Comparison of ENCODE assay signal across 18 mouse cellular contexts in the genomic region with DNA sequence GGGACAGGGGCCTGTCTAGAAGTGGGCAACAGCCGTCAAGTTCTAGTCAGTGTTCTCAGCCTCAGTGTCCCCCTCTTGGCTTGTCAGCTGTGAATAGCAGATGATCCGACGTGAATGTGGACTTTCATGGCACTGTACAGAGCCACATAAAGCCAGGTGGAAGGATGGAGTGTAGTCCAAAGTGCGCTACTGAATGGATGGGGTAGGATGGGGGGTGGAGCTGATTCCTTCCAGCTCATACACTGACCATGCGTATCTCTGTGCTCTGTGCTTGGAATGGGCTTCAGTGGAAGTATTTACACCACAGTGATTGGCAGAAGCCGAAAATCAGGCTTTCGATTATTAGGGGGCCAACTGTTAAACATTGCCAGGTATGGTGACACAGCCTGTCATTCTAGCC. TPM values are rescaled to one million over a fixed set of nuclear protein-coding genes. Genes with fewer than 3 reads are reported as not detected.
DNase-seq lines count a peak whose midpoint lies in the region; ATAC-seq and TF ChIP-seq lines count a peak whose summit lies in the region.
"Had no signal": no experiment of that assay in that cellular context is flagged by ENCODE, and none has a peak within 500 bp of the region (broad histone marks: within the 10 kb centered on the region; RNA-seq: fewer than 3 reads in every experiment).

No protein-coding gene starts in this region.

- TF ChIP-seq POLR2A in cerebellum, adult 2 months (IDR thresholded peaks at IDR 0.05; ENCODE audit: borderline replicate concordance, insufficient read depth, low read length), result no peak

- peak; percentile 61; the same call in 1 of the 2 replicates for ATAC-seq in liver, embryonic 12.5 days
- peak; percentile 34 for ATAC-seq in intestine, embryonic 15.5 days
- ATAC-seq in intestine, postnatal 0 days, result peak; percentile 88
- peak; percentile 60 for ATAC-seq in liver, postnatal 0 days
- ATAC-seq: forebrain, embryonic 13.5 days had no signal

- peaks cover 9% of the 10 kb centered on the region; the same call in 1 of the 2 replicates for H3K4me1 ChIP-seq in liver, embryonic 12.5 days
- peaks cover 9% of the 10 kb centered on the region; the same call in 1 of the 2 replicates for H3K4me1 ChIP-seq in intestine, embryonic 15.5 days (replicated peaks)
- peaks cover 10% of the 10 kb centered on the region; the same call in 1 of the 2 replicates for H3K4me1 ChIP-seq in intestine, postnatal 0 days (replicated peaks; ENCODE audit: control insufficient read depth, insufficient read depth, low read length)
- no peaks in the 10 kb centered on the region for H3K4me1 ChIP-seq in liver, postnatal 0 days (ENCODE audit: insufficient read depth)
- H3K4me1 ChIP-seq in cerebellum, adult 2 months (ENCODE audit: control insufficient read depth, insufficient read depth, low read length), result no peaks in the 10 kb centered on the region

- no peak overlapping the region for H3K27ac ChIP-seq in liver, embryonic 12.5 days
- no peak overlapping the region for H3K27ac ChIP-seq in intestine, embryonic 15.5 days
- H3K27ac ChIP-seq in intestine, postnatal 0 days (ENCODE audit: low read depth, low read length), result no peak overlapping the region
- no peak overlapping the region for H3K27ac ChIP-seq in liver, postnatal 0 days (ENCODE audit: low read depth)
- no peak overlapping the region for H3K27ac ChIP-seq in cerebellum, adult 2 months (ENCODE audit: insufficient read depth, low read length)
- H3K27ac ChIP-seq in layer of hippocampus, adult 2 months, result no peak overlapping the region
- H3K27ac ChIP-seq: embryonic facial prominence, embryonic 10.5 days; forebrain, embryonic 13.5 days; heart, embryonic 13.5 days; hindbrain, embryonic 14.5 days had no signal

- no peaks in the 10 kb centered on the region for H3K9me3 ChIP-seq in liver, embryonic 12.5 days (replicated peaks)
- H3K9me3 ChIP-seq in intestine, embryonic 15.5 days, result no peaks in the 10 kb centered on the region
- H3K9me3 ChIP-seq in intestine, postnatal 0 days (ENCODE audit: control insufficient read depth), result no peaks in the 10 kb centered on the region
- no peaks in the 10 kb centered on the region for H3K9me3 ChIP-seq in liver, postnatal 0 days (ENCODE audit: low read length)
- H3K9me3 ChIP-seq: embryonic facial prominence, embryonic 10.5 days; forebrain, embryonic 13.5 days; heart, embryonic 13.5 days had no signal

- H3K4me2 ChIP-seq in liver, embryonic 12.5 days, result no peak overlapping the region
- H3K4me2 ChIP-seq in intestine, embryonic 15.5 days (replicated peaks), result no peak overlapping the region
- no peak overlapping the region for H3K4me2 ChIP-seq in intestine, postnatal 0 days (replicated peaks; ENCODE audit: low read depth)
- H3K4me2 ChIP-seq in liver, postnatal 0 days (ENCODE audit: low read depth, low read length), result no peak overlapping the region
- H3K4me2 ChIP-seq: forebrain, embryonic 13.5 days; heart, embryonic 13.5 days; hindbrain, embryonic 14.5 days had no signal

- no peak for TF ChIP-seq CTCF in intestine, postnatal 0 days (IDR thresholded peaks at IDR 0.05; ENCODE audit: low read depth)
- TF ChIP-seq CTCF in liver, postnatal 0 days (IDR thresholded peaks at IDR 0.05; ENCODE audit: low read depth), result no peak
- no peak for TF ChIP-seq CTCF in cerebellum, adult 2 months (IDR thresholded peaks at IDR 0.05; ENCODE audit: borderline replicate concordance, insufficient read depth, low read depth, low read length)
- TF ChIP-seq CTCF in layer of hippocampus, adult 2 months (conservative IDR thresholded peaks at IDR 0.05), result no peak

- TF ChIP-seq EP300 in liver, postnatal 0 days (IDR thresholded peaks at IDR 0.05; ENCODE audit: low read depth), result no peak

- 68% methylated on average over 7 of the region's 7 CpGs for WGBS in liver, embryonic 12.5 days (ENCODE audit: insufficient replicate concordance)
- WGBS in intestine, embryonic 15.5 days, result 84% methylated on average over 7 of the region's 7 CpGs
- 67% methylated on average over 7 of the region's 7 CpGs for WGBS in intestine, postnatal 0 days
- WGBS in liver, postnatal 0 days (ENCODE audit: insufficient replicate concordance), result 70% methylated on average over 7 of the region's 7 CpGs
- 94% methylated on average over 7 of the region's 7 CpGs for WGBS in cerebellum, adult 2 months

- H3K4me3 ChIP-seq in liver, embryonic 12.5 days, result no peak overlapping the region
- no peak overlapping the region for H3K4me3 ChIP-seq in intestine, embryonic 15.5 days (replicated peaks)
- H3K4me3 ChIP-seq in intestine, postnatal 0 days (ENCODE audit: low read depth, low read length), result no peak overlapping the region
- H3K4me3 ChIP-seq in liver, postnatal 0 days (ENCODE audit: low read depth, low read length), result no peak overlapping the region
- no peak overlapping the region for H3K4me3 ChIP-seq in cerebellum, adult 2 months (replicated peaks; ENCODE audit: insufficient read depth, low read depth, low read length)
- no peak overlapping the region for H3K4me3 ChIP-seq in layer of hippocampus, adult 2 months
- H3K4me3 ChIP-seq: embryonic facial prominence, embryonic 10.5 days; forebrain, embryonic 13.5 days; heart, embryonic 13.5 days had no signal

- no peak for DNase-seq in liver
- no peak for DNase-seq in liver, postnatal 0 days
- DNase-seq in cerebellum, adult 2 months, result no peak
- DNase-seq in layer of hippocampus, adult 2 months (ENCODE audit: low spot score in 2 of 2), result no peak
- DNase-seq: adrenal gland, adult 2 months; adrenal gland, postnatal 25 days; cerebellum, adult 18-20 months; cerebellum, postnatal 10 days; gastrocnemius, postnatal 36 days; heart, adult 11 months; heart, postnatal 4 days had no signal

- no peaks in the 10 kb centered on the region for H3K27me3 ChIP-seq in liver, embryonic 12.5 days (replicated peaks)
- no peaks in the 10 kb centered on the region for H3K27me3 ChIP-seq in intestine, embryonic 15.5 days (replicated peaks)
- no peaks in the 10 kb centered on the region for H3K27me3 ChIP-seq in intestine, postnatal 0 days (replicated peaks; ENCODE audit: control insufficient read depth, insufficient read depth, low read length)
- no peaks in the 10 kb centered on the region for H3K27me3 ChIP-seq in liver, postnatal 0 days (ENCODE audit: insufficient read depth, low read length)
- H3K27me3 ChIP-seq in cerebellum, adult 2 months (ENCODE audit: control insufficient read depth, insufficient read depth, low read length), result no peaks in the 10 kb centered on the region
- H3K27me3 ChIP-seq: forebrain, embryonic 13.5 days had no signal

- no peaks in the 10 kb centered on the region for H3K36me3 ChIP-seq in liver, embryonic 12.5 days
- H3K36me3 ChIP-seq in intestine, embryonic 15.5 days, result no peaks in the 10 kb centered on the region
- no peaks in the 10 kb centered on the region for H3K36me3 ChIP-seq in intestine, postnatal 0 days (ENCODE audit: control insufficient read depth, insufficient read depth)
- H3K36me3 ChIP-seq in liver, postnatal 0 days (replicated peaks; ENCODE audit: insufficient read depth, low read length), result no peaks in the 10 kb centered on the region
- H3K36me3 ChIP-seq: embryonic facial prominence, embryonic 10.5 days; heart, embryonic 13.5 days had no signal

- no peak overlapping the region for H3K9ac ChIP-seq in liver, embryonic 12.5 days
- H3K9ac ChIP-seq in intestine, embryonic 15.5 days, result no peak overlapping the region
- no peak overlapping the region for H3K9ac ChIP-seq in intestine, postnatal 0 days (ENCODE audit: low read depth, low read length)
- no peak overlapping the region for H3K9ac ChIP-seq in liver, postnatal 0 days (replicated peaks)
- H3K9ac ChIP-seq: forebrain, embryonic 13.5 days; heart, embryonic 13.5 days; hindbrain, embryonic 14.5 days had no signal

RNA-seq across cellular contexts. Expression of gene Bcar3, which starts 45.0 kb away (rescaled TPM):
- 5.5 and 6.8 TPM in 2 replicates for polyA plus RNA-seq in liver, embryonic 12.5 days (2016; fragmentation: Nextera tagmentation; extraction: Ambion mirVana)
- 21.5 and 23.4 TPM in 2 replicates for polyA plus RNA-seq in intestine, embryonic 15.5 days (2015; fragmentation: Nextera tagmentation; extraction: Ambion mirVana)
- 33.5 and 33.8 TPM in 2 replicates for polyA plus RNA-seq in intestine, postnatal 0 days (2015; fragmentation: Nextera tagmentation; extraction: Ambion mirVana)
- 11.2 and 12.6 TPM in 2 replicates for polyA plus RNA-seq in liver, postnatal 0 days (2015; fragmentation: Nextera tagmentation; extraction: Ambion mirVana)
- 17.2 and 19.5 TPM in 2 replicates for polyA plus RNA-seq in cerebellum, adult 2 months (2012; rRNA removed)
- 10 to 100 TPM in 1 of 2 experiments, 1 to 10 TPM in 1; 9.4 to 10.0 TPM for total RNA-seq in layer of hippocampus, adult 2 months (2021)

Comparison
In these comparisons a context has a peak if more than half of its experiments do, and no peak if none do; other contexts are left out.
1. ATAC-seq: peak in every context shown above with its lines; median percentile 88 in intestine, postnatal 0 days; 61 in liver, embryonic 12.5 days; 60 in liver, postnatal 0 days; 34 in intestine, embryonic 15.5 days.